Mouse (Mus musculus) spleen, adult 2 months (tissue): ENCODE measurements around the gene Zfp422.

Source experiments
- CTCF ChIP-seq: fragments of 200-500 bp; IDR thresholded peaks from 2 replicates; pipeline ENCODE4 v1.5.1; 2011; ENCODE audit warnings: mild to moderate bottlenecking, inconsistent platforms; ENCODE audit not compliant: insufficient read depth, insufficient read length, insufficient replicate concordance; ENCODE audit errors: extremely low read depth
- POLR2A ChIP-seq: fragments of 200-500 bp; IDR thresholded peaks from 2 replicates; pipeline ENCODE4 v1.6.1; 2011; ENCODE audit warnings: low read depth, low read length, inconsistent platforms

- TF ChIP-seq POLR2A (no peak), CTCF (no peak)
Measured at GRCm38 (mm10) chr6:116677321-116677720, 48.5 kb upstream of the Zfp422 start.
